Mouse (Mus musculus) c-Kit-negative CD71-positive TER-119-positive erythroid progenitor cells, embryonic 14.5 days (primary cell): ENCODE measurements around the gene Tmppe.

ENCODE experiments used
- DNase-seq: peaks from one replicate; pipeline ENCODE4 v3.0.0-alpha.2; 2013; ENCODE audit warnings: low read depth, low spot score

Gene Tmppe

DNA sequence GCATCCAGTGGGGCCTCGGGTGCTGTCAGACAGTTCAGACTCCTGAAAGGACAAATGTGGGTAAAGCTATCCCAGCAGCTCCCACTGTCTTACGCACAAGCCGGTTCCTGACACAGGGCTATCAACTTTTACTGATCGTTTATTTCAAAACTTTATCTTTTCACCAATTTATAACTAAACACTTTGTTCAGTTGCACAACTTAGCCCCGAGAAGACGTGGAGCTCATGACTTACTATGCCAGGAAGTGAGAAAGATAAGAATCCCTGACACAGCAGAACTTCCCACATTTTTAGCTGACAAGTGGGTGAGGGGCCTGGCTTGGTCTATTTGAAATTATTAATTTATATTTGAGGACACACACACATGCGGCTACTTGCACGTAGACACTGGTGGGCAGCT lies 6.2 kb upstream of the Tmppe start:
- DNase-seq, result no peak

GRCm38 (mm10) chr9:114395258-114395657 lies 5.6 kb upstream of the Tmppe start:
- DNase-seq, result no peak

DNA sequence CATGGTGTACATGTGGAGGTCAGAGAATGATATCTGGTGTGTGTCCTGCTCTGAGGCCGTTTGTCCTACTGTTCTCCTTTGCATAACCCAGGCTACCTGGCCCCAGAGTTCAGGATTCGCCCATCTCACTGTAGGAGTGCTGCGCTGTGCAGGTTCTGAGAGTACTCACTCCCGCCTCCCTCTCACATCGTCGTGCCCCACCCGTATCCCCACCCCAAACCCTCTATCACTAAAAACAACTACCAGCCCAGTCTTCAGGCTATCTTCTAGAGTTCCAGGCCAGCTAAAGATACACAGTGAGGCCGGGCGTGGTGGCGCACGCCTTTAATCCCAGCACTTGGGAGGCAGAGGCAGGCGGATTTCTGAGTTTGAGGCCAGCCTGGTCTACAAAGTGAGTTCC lies 1.2 kb upstream of the Tmppe start:
- DNase-seq, result no peak

DNA sequence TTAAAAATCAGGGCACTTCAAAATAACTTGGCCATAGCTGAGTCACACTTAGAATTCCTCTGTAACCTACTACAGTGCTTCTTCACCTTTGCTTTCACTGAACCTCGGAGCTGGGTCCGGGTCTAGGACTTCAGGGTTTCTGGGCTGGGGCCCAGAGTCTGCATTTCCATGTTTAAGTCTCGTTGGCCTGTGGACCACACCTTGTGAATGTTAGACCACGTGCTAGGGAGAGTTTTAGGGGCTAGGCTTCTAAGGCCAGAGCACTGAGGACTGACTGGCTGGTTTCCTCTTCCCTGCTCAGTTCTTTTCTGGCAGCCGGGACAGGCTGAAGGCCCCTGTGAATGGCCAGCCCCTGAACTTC lies 337 bp upstream of the Tmppe start:
- no peak for DNase-seq

- no peak for DNase-seq
Measured at GRCm38 (mm10) chr9:114401685-114402080, 778 bp downstream of the Tmppe start.

- DNase-seq, result no peak
Measured at GRCm38 (mm10) chr9:114407676-114408075, 6.8 kb downstream of the Tmppe start.

GRCm38 (mm10) chr9:114410313-114410862 lies 9.5 kb downstream of the Tmppe start:
- DNase-seq, result no peak

DNA sequence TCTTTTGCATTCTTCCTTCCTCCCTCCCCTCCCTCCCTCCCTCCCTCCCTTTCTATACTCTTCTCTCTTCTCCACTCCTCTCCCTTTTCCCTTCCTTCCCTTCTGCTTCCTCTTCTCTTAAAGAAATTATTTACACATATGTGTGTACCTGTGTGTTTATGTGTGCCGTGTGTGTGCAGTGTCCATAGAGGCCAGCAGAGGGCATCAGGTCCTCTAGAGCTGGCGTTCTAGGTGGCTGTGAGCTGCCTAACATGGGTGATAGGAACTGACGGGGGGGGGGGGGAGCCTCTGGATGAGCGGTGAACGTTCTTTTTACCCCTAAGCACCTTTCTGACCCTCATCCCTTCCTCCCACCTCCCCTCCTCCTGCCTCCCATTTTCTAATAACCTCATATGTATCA lies 10.4 kb downstream of the Tmppe start:
- DNase-seq, result no peak

DNA sequence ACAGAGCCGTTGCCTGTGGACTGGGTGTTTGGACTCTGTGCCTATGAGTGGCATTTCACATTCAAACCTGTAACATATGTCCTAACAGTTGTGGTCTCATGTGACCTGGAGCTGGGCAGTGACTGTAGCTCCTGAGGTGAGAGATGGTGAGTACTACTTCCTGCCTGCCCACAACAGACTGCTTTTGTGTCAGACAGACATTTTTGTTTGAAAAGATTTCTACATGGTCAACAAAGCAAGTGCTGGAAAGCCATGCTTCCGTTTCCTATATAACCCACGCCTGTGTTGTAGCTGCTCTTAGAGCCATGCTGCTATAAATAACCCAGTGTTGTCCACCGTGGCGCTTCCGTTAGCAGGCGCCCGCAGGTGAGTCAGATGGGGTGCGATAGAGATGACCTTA lies 11.5 kb downstream of the Tmppe start:
- no peak for DNase-seq

GRCm38 (mm10) chr9:114413866-114414265 lies 13.0 kb downstream of the Tmppe start:
- DNase-seq, result no peak

- DNase-seq, result peak; percentile 44
Measured at GRCm38 (mm10) chr9:114415701-114416100, 14.8 kb downstream of the Tmppe start.

DNA sequence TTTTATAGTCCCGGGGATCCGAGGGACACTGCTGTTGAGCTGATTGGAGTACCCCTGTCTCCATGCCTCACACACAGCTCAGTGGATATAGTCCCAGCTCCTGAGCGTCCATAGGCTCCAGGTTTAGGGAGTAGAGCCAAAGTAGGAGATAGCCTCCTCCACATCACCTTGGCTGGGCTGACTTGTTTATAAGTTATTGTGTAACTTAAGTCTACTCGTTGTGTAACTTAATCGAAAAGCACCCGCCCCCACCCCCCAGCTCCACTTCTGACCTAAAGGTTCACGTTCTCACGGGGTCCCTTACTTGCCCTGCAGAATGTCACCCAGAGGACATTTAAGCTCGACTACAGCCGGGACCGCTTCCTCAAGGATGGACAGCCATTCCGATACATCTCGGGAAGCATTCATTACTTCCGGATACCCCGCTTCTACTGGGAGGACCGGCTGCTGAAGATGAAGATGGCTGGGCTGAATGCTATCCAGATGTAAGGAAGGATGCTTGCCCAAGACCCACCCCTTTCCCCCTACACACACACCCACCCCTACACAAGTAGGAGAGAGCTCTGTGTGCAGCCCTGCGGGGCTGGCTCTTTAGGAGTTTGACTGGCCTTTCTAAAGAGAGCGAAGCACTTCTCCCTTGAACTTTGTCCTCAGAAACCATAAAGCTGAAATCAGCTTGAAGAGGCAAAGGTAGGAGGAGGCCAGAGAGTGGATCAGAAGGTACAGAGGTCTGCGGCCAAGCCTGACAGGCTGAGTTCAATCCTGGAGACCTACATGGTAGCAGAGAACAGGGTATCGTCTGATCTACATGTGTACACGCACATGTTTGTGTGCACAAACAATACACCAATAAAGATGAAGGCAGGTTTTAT lies 16.0 kb downstream of the Tmppe start:
- DNase-seq, result no peak

GRCm38 (mm10) chr9:114418187-114418586 lies 17.3 kb downstream of the Tmppe start:
- DNase-seq, result peak; percentile 12

DNA sequence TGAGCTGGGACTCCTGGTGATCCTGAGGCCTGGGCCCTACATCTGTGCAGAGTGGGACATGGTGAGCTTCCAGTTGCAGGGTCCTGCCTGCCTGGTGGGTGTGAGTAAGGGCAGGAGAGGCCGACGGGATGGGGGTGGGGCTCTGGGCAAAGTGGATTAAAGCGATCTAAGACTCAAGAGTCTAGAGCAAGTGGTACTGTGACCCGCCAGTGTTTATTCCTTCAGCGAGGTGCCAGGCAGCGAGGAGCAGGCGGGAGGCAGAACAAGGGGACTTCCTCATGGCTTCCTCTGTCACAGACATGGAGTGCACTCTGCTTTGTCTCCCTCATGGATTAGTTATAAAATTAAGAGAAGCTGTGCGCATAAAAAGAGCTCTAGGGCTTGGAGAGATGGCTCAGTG lies 19.5 kb downstream of the Tmppe start:
- DNase-seq, result no peak

DNA sequence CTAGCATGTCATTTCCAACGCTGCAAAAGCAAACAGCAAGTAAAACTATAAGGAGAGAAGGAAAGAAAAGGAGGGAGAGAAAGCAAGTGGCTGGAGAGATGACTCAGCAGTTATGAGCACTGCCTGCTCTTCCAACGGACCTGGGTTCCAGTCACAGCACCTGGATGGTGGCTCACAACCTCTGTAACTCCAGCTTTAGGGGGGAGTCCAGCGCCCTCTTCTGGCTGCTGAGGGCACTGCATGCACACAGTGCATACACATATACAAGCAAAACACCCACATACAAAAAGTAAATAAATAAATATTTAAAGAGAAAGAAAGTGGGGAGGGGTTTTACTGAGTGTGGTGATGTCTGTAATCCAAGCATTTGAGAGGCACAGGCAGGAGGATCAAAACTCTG lies 20.1 kb downstream of the Tmppe start:
- DNase-seq, result no peak

DNA sequence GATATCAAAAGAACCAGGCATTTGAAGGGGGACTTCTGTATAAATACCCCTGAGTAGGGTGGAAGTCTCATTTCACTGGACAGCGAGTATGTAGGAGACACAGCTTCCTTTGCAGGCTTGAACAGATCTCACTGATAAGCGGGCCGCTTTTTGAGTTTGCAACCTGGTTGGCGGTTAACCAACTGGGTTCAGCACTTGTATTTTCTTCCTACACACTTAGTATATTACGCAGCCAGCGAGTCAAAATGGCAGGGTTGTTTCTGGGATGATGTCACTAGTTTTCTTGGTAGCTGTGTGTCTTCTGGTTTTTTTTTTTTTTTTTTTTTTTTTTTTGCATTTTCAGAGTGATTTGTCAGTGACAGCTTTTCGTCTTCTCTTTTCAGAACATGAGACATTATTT lies 20.9 kb downstream of the Tmppe start:
- no peak for DNase-seq

GRCm38 (mm10) chr9:114425576-114425975 lies 24.7 kb downstream of the Tmppe start:
- no peak for DNase-seq

DNA sequence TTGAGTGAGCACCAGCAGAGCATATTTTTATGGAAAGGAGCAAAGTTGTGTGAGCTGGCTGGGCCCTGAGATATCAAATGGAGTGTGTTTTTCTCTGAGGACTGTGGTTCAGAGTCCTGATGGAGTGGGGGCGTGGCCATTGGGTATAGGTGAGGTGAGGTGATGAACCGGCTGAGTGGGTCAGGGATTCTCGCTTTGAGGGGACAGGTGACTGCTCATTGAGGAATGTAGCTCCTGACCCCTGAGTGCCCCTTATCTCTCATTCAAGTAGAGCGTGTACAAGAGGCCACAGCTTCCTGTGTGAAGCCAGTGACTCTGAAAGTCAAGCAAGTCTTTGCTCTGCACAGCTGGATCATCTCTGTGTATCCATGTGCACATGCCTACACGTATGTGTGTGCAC lies 25.3 kb downstream of the Tmppe start:
- no peak for DNase-seq

DNA sequence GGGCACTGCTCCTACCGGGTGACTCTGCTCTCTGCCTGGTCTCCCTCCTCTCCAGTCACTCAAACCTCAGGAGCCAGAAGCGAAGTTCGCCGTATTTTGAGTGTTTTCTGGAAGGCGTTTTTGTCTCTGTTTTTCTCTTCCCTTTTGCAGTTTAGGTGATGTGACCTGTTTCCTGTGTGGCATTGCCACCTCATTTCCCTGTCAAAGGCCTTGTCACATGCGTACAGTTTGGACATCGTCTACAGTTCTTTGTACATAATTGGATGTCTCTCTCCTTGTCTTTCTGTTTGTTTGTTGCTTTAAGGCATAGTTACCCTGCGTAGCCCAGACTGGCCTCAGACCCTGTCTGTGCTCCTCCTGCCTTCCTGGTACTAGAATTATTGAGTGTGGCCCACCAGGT lies 26.5 kb downstream of the Tmppe start:
- DNase-seq, result no peak

DNA sequence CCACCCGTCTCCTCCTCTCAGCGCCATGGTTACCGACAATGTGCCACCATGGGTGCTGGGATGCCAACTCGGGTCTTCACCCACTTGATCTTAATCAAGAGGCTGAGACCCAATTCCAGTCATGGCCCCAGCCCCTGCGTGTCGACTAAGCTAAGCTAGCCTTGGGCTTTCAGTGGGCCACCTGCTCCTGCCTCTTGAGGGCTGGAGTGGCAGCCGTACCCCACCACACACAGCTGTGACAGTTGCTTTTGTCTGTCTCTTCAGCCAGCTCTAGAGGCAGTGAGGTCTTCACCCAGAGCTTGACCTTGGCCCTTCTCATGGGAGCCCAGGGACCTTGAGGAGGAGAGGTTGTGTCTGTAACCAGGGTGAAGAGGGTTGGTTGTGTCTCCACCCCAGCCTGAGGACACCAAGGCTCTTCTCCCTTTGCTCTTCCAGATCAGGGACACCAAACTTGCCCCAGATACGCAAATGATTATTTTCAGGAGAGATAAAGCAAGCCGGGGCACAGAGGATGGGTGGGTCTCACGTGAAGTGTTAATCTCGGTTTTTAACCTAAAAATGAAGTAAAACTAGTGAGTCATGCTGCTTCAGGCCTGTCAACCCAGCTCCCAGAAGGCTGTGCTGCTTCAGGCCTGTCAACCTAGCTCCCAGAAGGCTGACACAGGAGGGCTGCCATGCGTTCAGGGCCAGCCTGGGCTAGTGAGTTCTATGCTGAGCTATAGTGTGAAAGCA lies 27.4 kb downstream of the Tmppe start:
- DNase-seq, result no peak

DNA sequence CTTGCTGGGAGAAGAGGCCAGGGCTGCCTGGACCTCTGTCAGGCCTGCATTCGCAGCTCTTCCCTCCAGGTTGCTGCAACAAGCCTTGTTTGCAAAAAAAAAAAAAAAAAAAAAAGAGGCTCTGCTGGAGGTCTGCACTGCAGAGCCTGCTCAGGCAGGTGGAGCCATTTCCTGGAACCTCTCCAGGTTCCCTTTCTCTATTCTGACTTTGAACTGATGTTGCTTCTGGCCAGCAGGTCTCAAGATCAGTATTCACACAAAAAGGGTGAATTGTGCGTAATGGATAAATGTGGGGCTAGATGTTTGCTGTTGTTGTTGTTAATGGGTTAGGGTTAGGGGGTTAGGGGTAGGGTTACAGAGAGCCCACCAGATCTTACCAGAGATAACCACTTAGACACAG lies 34.8 kb downstream of the Tmppe start:
- no peak for DNase-seq

- no peak for DNase-seq
Measured at GRCm38 (mm10) chr9:114440548-114440947, 39.6 kb downstream of the Tmppe start.

GRCm38 (mm10) chr9:114442225-114442624 lies 41.3 kb downstream of the Tmppe start:
- DNase-seq, result no peak
